In genomic region chr5:101032968-101033367, GRCm38 (mm10) we compare ENCODE assay signal across 16 mouse cellular contexts.
A peak's percentile ranks its signal among the peaks of the same experiment; 100 is the strongest.
DNase-seq lines count a peak whose midpoint lies in the region; ATAC-seq lines count a peak whose summit lies in the region.
"Had no signal": no experiment of that assay in that cellular context is flagged by ENCODE, and none has a peak within 500 bp of the region (broad histone marks: within the 10 kb centered on the region; RNA-seq: fewer than 3 reads in every experiment).

No protein-coding gene starts in this region.

- H3K27me3 ChIP-seq in hindbrain, embryonic 12.5 days, result peaks cover 8% of the 10 kb centered on the region; the same call in 1 of the 2 replicates
- peaks cover 2% of the 10 kb centered on the region; the same call in 1 of the 2 replicates for H3K27me3 ChIP-seq in hindbrain, embryonic 11.5 days (ENCODE audit: control insufficient read depth, insufficient read depth, low read length)
- no peaks in the 10 kb centered on the region for H3K27me3 ChIP-seq in midbrain, embryonic 16.5 days (ENCODE audit: control insufficient read depth, insufficient read depth, low read depth, low read length)
- 0 out of 2 replicates have a peak, but pooled peaks cover 6% of the 10 kb centered on the region for H3K27me3 ChIP-seq in midbrain, embryonic 10.5 days (ENCODE audit: low read depth, poor library complexity, severe bottlenecking)
- no peaks in the 10 kb centered on the region for H3K27me3 ChIP-seq in hindbrain, embryonic 16.5 days (replicated peaks; ENCODE audit: control insufficient read depth, insufficient read depth, low read length)
- no peaks in the 10 kb centered on the region for H3K27me3 ChIP-seq in neural tube, embryonic 14.5 days (ENCODE audit: control insufficient read depth, insufficient read depth, low read length)
- H3K27me3 ChIP-seq: forebrain, embryonic 15.5 days; heart, embryonic 13.5 days had no signal

- peak overlapping the region; percentile 52; the same call in 1 of the 2 replicates for H3K27ac ChIP-seq in hindbrain, embryonic 12.5 days
- no peak overlapping the region for H3K27ac ChIP-seq in hindbrain, embryonic 11.5 days (ENCODE audit: low read depth, low read length)
- H3K27ac ChIP-seq in midbrain, embryonic 16.5 days (ENCODE audit: low read length), result peak overlapping the region; percentile 51
- no peak overlapping the region for H3K27ac ChIP-seq in midbrain, embryonic 10.5 days (replicated peaks)
- H3K27ac ChIP-seq in hindbrain, embryonic 16.5 days (ENCODE audit: low read depth, low read length), result 0 out of 2 replicates have a peak overlapping the region, but pooled peaks have one; percentile 17
- H3K27ac ChIP-seq in neural tube, embryonic 14.5 days (ENCODE audit: low read depth, low read length), result peak overlapping the region; percentile 44
- H3K27ac ChIP-seq: embryonic facial prominence, embryonic 10.5 days; forebrain, embryonic 15.5 days; heart, embryonic 13.5 days had no signal

- no peak for DNase-seq in hindbrain, embryonic 11.5 days (ENCODE audit: low spot score)
- DNase-seq in midbrain, embryonic 10.5 days (ENCODE audit: low spot score), result no peak
- no peak for DNase-seq in kidney, adult 9 months
- DNase-seq in right cerebral cortex, postnatal 10 days (ENCODE audit: low spot score in 2 of 2), result no peak
- DNase-seq: adrenal gland, adult 8-10 months; adrenal gland, postnatal 36 days; cerebellum, adult 2 months; gastrocnemius, postnatal 10 days; heart, postnatal 36 days had no signal

- ATAC-seq in hindbrain, embryonic 12.5 days (ENCODE audit: low FRiP score), result no peak
- ATAC-seq in hindbrain, embryonic 11.5 days (ENCODE audit: low FRiP score), result no peak
- no peak for ATAC-seq in midbrain, embryonic 16.5 days
- ATAC-seq in hindbrain, embryonic 16.5 days, result no peak
- no peak for ATAC-seq in neural tube, embryonic 14.5 days (ENCODE audit: low read depth)
- ATAC-seq: forebrain, embryonic 15.5 days had no signal

- no peak overlapping the region for H3K4me3 ChIP-seq in hindbrain, embryonic 12.5 days
- no peak overlapping the region for H3K4me3 ChIP-seq in hindbrain, embryonic 11.5 days (ENCODE audit: low read depth, low read length)
- no peak overlapping the region for H3K4me3 ChIP-seq in midbrain, embryonic 16.5 days (ENCODE audit: low read depth, low read length)
- H3K4me3 ChIP-seq in midbrain, embryonic 10.5 days, result no peak overlapping the region
- no peak overlapping the region for H3K4me3 ChIP-seq in hindbrain, embryonic 16.5 days (ENCODE audit: low read length)
- no peak overlapping the region for H3K4me3 ChIP-seq in neural tube, embryonic 14.5 days (ENCODE audit: low read depth, low read length)
- H3K4me3 ChIP-seq: embryonic facial prominence, embryonic 10.5 days; forebrain, embryonic 15.5 days; heart, embryonic 13.5 days had no signal

- H3K9me3 ChIP-seq in hindbrain, embryonic 12.5 days (replicated peaks), result no peaks in the 10 kb centered on the region
- no peaks in the 10 kb centered on the region for H3K9me3 ChIP-seq in hindbrain, embryonic 11.5 days (ENCODE audit: control insufficient read depth, low read length)
- H3K9me3 ChIP-seq in midbrain, embryonic 16.5 days (replicated peaks; ENCODE audit: control insufficient read depth, low read length, poor library complexity, severe bottlenecking), result no peaks in the 10 kb centered on the region
- H3K9me3 ChIP-seq in midbrain, embryonic 10.5 days (replicated peaks), result no peaks in the 10 kb centered on the region
- no peaks in the 10 kb centered on the region for H3K9me3 ChIP-seq in hindbrain, embryonic 16.5 days (ENCODE audit: control insufficient read depth, low read length)
- no peaks in the 10 kb centered on the region for H3K9me3 ChIP-seq in neural tube, embryonic 14.5 days (ENCODE audit: control insufficient read depth, low read length)
- H3K9me3 ChIP-seq: embryonic facial prominence, embryonic 10.5 days; forebrain, embryonic 15.5 days; heart, embryonic 13.5 days had no signal

- H3K36me3 ChIP-seq in hindbrain, embryonic 12.5 days, result no peaks in the 10 kb centered on the region
- no peaks in the 10 kb centered on the region for H3K36me3 ChIP-seq in hindbrain, embryonic 11.5 days (ENCODE audit: control insufficient read depth, insufficient read depth, low read length)
- H3K36me3 ChIP-seq in midbrain, embryonic 16.5 days (ENCODE audit: control insufficient read depth, insufficient read depth, low read length), result no peaks in the 10 kb centered on the region
- no peaks in the 10 kb centered on the region for H3K36me3 ChIP-seq in midbrain, embryonic 10.5 days
- no peaks in the 10 kb centered on the region for H3K36me3 ChIP-seq in hindbrain, embryonic 16.5 days (ENCODE audit: control insufficient read depth, insufficient read depth, low read length)
- H3K36me3 ChIP-seq in neural tube, embryonic 14.5 days (ENCODE audit: control insufficient read depth, insufficient read depth, low read length), result no peaks in the 10 kb centered on the region
- H3K36me3 ChIP-seq: embryonic facial prominence, embryonic 10.5 days; forebrain, embryonic 15.5 days; heart, embryonic 13.5 days had no signal

- H3K4me2 ChIP-seq in hindbrain, embryonic 12.5 days (replicated peaks), result no peak overlapping the region
- H3K4me2 ChIP-seq in hindbrain, embryonic 11.5 days (replicated peaks; ENCODE audit: low read depth, low read length), result no peak overlapping the region
- H3K4me2 ChIP-seq in midbrain, embryonic 16.5 days (ENCODE audit: low read length), result no peak overlapping the region
- no peak overlapping the region for H3K4me2 ChIP-seq in hindbrain, embryonic 16.5 days (ENCODE audit: low read length)
- no peak overlapping the region for H3K4me2 ChIP-seq in neural tube, embryonic 14.5 days (ENCODE audit: low read depth, low read length)
- H3K4me2 ChIP-seq: forebrain, embryonic 15.5 days; heart, embryonic 13.5 days had no signal

- no peaks in the 10 kb centered on the region; the same call in 1 of the 2 replicates for H3K4me1 ChIP-seq in hindbrain, embryonic 12.5 days
- H3K4me1 ChIP-seq in hindbrain, embryonic 11.5 days (replicated peaks; ENCODE audit: control insufficient read depth, insufficient read depth, low read length), result no peaks in the 10 kb centered on the region
- H3K4me1 ChIP-seq in midbrain, embryonic 16.5 days (ENCODE audit: control insufficient read depth, insufficient read depth, low read length), result peaks cover 16% of the 10 kb centered on the region
- H3K4me1 ChIP-seq in midbrain, embryonic 10.5 days, result no peaks in the 10 kb centered on the region
- peaks cover 6% of the 10 kb centered on the region for H3K4me1 ChIP-seq in hindbrain, embryonic 16.5 days (ENCODE audit: control insufficient read depth, insufficient read depth, low read depth, low read length)
- peaks cover 6% of the 10 kb centered on the region; the same call in 1 of the 2 replicates for H3K4me1 ChIP-seq in neural tube, embryonic 14.5 days (ENCODE audit: control insufficient read depth, insufficient read depth, low read length)
- H3K4me1 ChIP-seq: embryonic facial prominence, embryonic 10.5 days; forebrain, embryonic 15.5 days; heart, embryonic 13.5 days had no signal

- WGBS in hindbrain, embryonic 12.5 days, result 81% methylated on average over 16 of the region's 16 CpGs
- 73% methylated on average over 16 of the region's 16 CpGs for WGBS in hindbrain, embryonic 11.5 days
- 58% methylated on average over 16 of the region's 16 CpGs for WGBS in midbrain, embryonic 16.5 days
- WGBS in midbrain, embryonic 10.5 days, result 82% methylated on average over 16 of the region's 16 CpGs
- 63% methylated on average over 16 of the region's 16 CpGs for WGBS in hindbrain, embryonic 16.5 days
- 64% methylated on average over 16 of the region's 16 CpGs for WGBS in neural tube, embryonic 14.5 days

- no peak overlapping the region for H3K9ac ChIP-seq in hindbrain, embryonic 12.5 days
- no peak overlapping the region for H3K9ac ChIP-seq in hindbrain, embryonic 11.5 days (ENCODE audit: low read depth, low read length)
- H3K9ac ChIP-seq in midbrain, embryonic 16.5 days (ENCODE audit: low read depth, low read length), result no peak overlapping the region
- H3K9ac ChIP-seq in hindbrain, embryonic 16.5 days (ENCODE audit: low read depth, low read length), result no peak overlapping the region
- no peak overlapping the region for H3K9ac ChIP-seq in neural tube, embryonic 14.5 days (replicated peaks; ENCODE audit: low read depth, low read length)
- H3K9ac ChIP-seq: forebrain, embryonic 15.5 days; heart, embryonic 13.5 days had no signal

Comparison
In these comparisons a context has a peak if more than half of its experiments do, and no peak if none do; other contexts are left out.
1. H3K27ac ChIP-seq: peak in hindbrain, embryonic 12.5 days (single experiment), midbrain, embryonic 16.5 days (single experiment), hindbrain, embryonic 16.5 days (single experiment) and neural tube, embryonic 14.5 days (single experiment); none in hindbrain, embryonic 11.5 days (single experiment) and midbrain, embryonic 10.5 days (single experiment).